Mouse (Mus musculus) ovary, postnatal 36 days (tissue): ENCODE results near the gene Olfr1349.
"Not testable (repeated sequence)": the region's sequence is repeated elsewhere in the genome, so short reads cannot be mapped to it uniquely, and the experiment has no call there.

ENCODE experiments used
- DNase-seq: peaks from one replicate; pipeline ENCODE4 v3.0.0; 2022; ENCODE audit warnings: low spot score, mixed read lengths

The Olfr1349 gene

GRCm38 (mm10) chr7:6522850-6523249 is at the start of gene Olfr1349:
Gene Olfr1349, minus strand, starts transcription at chr7:6522950.
- no peak for DNase-seq

DNA sequence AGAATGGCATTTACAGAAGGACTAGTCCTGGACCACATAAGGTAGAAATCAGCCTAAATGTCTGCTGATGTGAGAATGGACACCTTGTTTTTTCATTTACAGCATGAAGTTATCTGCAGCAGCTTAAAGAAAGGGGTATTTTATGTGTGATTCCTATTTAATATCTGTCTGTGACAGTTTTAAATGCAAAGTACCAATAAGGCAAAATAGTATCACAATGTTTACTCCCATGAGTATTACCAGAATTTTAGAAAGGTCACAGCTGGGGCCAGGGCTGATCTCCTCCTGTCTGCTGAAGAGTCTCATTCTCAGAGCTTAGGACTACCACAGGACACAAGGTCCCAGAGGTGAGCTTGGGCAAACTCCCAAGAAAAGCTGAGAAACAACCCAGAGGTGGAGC is 41.8 kb upstream of the Olfr1349 start, which contains the start of gene Olfr1350:
Gene Olfr1350 (plus strand): TSS at position 301 of the 400 bp plus-strand sequence.
- no peak for DNase-seq

- DNase-seq: no peak
Measured at GRCm38 (mm10) chr7:6526141-6526540, 3.4 kb upstream of the Olfr1349 start.

DNA sequence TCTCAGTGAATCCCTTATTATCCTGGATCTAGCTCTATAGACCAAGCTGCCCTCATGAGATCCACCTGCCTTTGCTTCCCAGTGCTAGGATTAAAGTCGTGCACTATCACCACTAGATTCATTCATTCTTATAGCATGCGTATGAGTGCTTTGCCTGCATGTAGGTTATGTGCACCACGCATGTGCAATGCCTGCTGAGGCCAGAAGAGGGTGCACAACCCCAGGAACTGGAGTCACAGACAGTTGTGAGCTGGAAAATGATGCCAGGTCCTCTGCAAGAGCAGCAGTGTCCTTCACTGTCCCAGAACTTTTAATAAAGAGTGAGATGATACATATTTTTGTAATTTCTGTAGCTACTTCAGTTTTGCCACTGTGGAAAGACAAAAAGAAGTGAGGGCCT is 2.3 kb upstream of the Olfr1349 start:
- DNase-seq: no peak

- DNase-seq: no peak
Measured at GRCm38 (mm10) chr7:6521666-6522065, 1.1 kb downstream of the Olfr1349 start.

DNA sequence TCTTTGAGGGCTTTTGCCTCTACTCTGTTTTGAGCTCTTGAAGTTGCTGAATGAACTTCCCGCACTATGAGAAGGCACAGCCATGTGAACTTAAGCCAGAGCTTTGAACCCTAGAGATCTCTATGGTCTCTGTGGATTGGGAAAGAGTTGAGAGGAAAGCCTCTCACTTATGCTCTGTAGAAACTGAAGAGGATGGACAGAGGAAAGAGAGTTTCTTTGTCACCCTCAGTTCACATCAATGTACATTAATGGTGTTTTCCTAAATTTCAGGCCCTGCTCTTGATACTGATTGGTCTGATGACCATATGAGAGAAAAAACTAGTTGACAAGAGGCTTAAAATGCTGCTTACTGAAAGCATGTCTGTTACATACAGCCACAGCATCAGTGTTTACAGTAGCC is 14.1 kb downstream of the Olfr1349 start, which contains the start of gene Olfr1348:
Gene Olfr1348 (minus strand): TSS at position 101 of the 400 bp plus-strand sequence.
- DNase-seq: no peak

- DNase-seq: no peak
Measured at GRCm38 (mm10) chr7:6499655-6500054, 23.1 kb downstream of the Olfr1349 start, which contains the start of gene Olfr1347. Gene Olfr1347, minus strand, starts transcription at chr7:6499755.

- no peak for DNase-seq
Measured at GRCm38 (mm10) chr7:6486841-6487240, 35.9 kb downstream of the Olfr1349 start, which contains the start of gene Olfr5. Gene Olfr5, minus strand, starts transcription at chr7:6486941.

GRCm38 (mm10) chr7:6477633-6478032 is 45.1 kb downstream of the Olfr1349 start:
- not testable (repeated sequence) for DNase-seq

DNA sequence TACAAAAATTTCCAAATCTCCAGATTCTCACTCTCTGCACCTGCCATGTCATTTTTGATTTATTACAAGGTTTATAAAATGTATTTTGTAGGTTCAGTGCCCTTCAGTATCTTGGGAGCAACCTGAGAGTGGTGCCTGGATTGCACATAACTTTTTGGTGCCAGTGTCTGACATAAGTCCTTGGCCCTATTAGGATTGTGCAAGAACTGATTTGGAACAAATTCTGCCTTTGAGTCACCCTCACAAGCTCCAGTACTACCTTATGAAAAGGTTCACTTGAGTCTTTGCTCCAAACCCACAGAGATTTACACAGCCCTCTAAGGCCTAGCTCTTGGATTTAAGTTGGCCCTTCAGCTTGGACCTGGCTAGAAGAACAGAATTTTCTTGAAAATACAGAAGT is 55.8 kb downstream of the Olfr1349 start, which contains the start of gene Olfr1346:
Gene Olfr1346 (plus strand): TSS at position 151 of the 400 bp plus-strand sequence.
- DNase-seq: no peak
